Mouse (Mus musculus) Muller cell, postnatal 12 days (primary cell): ENCODE measurements around the gene Fam189a1.

Experiments
- DNase-seq: peaks from one replicate; pipeline ENCODE4 v3.0.0-alpha.2; 2015; ENCODE audit errors: inconsistent ontology term

Fam189a1 gene

GRCm38 (mm10) chr7:64830214-64830995, 326.0 kb downstream of the Fam189a1 start:
- DNase-seq: no peak

GRCm38 (mm10) chr7:64821081-64821480, 335.3 kb downstream of the Fam189a1 start:
- no peak for DNase-seq

- no peak for DNase-seq
Measured at GRCm38 (mm10) chr7:64819683-64820082, 336.7 kb downstream of the Fam189a1 start.

GRCm38 (mm10) chr7:64808876-64809275, 347.5 kb downstream of the Fam189a1 start:
- DNase-seq: peak; percentile 58

- no peak for DNase-seq
Measured at GRCm38 (mm10) chr7:64805100-64805499, 351.3 kb downstream of the Fam189a1 start.

- DNase-seq: no peak
Measured at GRCm38 (mm10) chr7:64795554-64795953, 360.8 kb downstream of the Fam189a1 start.

- DNase-seq: peak; percentile 25
Measured at GRCm38 (mm10) chr7:64792031-64792430, 364.3 kb downstream of the Fam189a1 start.

- DNase-seq: no peak
Measured at GRCm38 (mm10) chr7:64791145-64791544, 365.2 kb downstream of the Fam189a1 start.

- DNase-seq: no peak
Measured at GRCm38 (mm10) chr7:64785040-64785439, 371.3 kb downstream of the Fam189a1 start.

- DNase-seq: no peak
Measured at GRCm38 (mm10) chr7:64779501-64779900, 376.9 kb downstream of the Fam189a1 start.

- DNase-seq: no peak
Measured at GRCm38 (mm10) chr7:64776708-64777489, 379.5 kb downstream of the Fam189a1 start.

GRCm38 (mm10) chr7:64773465-64773864, 382.9 kb downstream of the Fam189a1 start:
- no peak for DNase-seq

GRCm38 (mm10) chr7:64770779-64771390, 385.5 kb downstream of the Fam189a1 start:
- DNase-seq: peak; percentile 75

- DNase-seq: no peak
Measured at GRCm38 (mm10) chr7:64769768-64770167, 386.6 kb downstream of the Fam189a1 start.

- no peak for DNase-seq
Measured at GRCm38 (mm10) chr7:64765595-64765994, 390.8 kb downstream of the Fam189a1 start.

- no peak for DNase-seq
Measured at GRCm38 (mm10) chr7:64755141-64755540, 401.2 kb downstream of the Fam189a1 start.

GRCm38 (mm10) chr7:64754161-64754560, 402.2 kb downstream of the Fam189a1 start:
- no peak for DNase-seq

GRCm38 (mm10) chr7:64753678-64754077, 402.7 kb downstream of the Fam189a1 start:
- DNase-seq: no peak

GRCm38 (mm10) chr7:64752133-64752532, 404.2 kb downstream of the Fam189a1 start:
- DNase-seq: no peak

GRCm38 (mm10) chr7:64751465-64751864, 404.9 kb downstream of the Fam189a1 start:
- DNase-seq: peak; percentile 52

- DNase-seq: no peak
Measured at GRCm38 (mm10) chr7:64743610-64744009, 412.8 kb downstream of the Fam189a1 start.
